Mouse (Mus musculus) MEL-GATA-1-ER (cell line): ENCODE measurements around the gene Ing3.

Experiments used
- DNase-seq: peaks from one replicate; pipeline ENCODE4 v3.0.0-alpha.2; 2012; ENCODE audit warnings: low read depth; ENCODE audit errors: extremely low read depth

Gene Ing3

DNA sequence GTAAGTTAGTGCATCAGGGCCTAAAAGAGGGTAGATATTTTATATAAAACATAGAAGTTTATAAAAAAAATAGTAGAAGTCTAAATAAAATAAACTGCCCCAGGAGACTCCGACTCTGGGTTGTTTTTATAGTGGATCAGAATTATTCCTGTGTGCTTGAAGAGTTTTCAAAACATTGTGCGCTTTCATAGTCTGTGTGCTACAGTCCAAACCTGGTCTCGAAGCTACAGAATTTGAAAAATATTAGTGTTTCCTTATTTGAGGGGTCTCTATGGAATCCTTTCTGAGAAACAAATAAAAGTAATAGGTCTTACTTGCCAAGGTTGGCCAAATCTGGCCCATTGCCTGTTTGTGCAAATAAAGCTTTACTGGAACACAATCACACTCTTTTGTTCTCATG, 71.9 kb downstream of the Ing3 start:
- no peak for DNase-seq

DNA sequence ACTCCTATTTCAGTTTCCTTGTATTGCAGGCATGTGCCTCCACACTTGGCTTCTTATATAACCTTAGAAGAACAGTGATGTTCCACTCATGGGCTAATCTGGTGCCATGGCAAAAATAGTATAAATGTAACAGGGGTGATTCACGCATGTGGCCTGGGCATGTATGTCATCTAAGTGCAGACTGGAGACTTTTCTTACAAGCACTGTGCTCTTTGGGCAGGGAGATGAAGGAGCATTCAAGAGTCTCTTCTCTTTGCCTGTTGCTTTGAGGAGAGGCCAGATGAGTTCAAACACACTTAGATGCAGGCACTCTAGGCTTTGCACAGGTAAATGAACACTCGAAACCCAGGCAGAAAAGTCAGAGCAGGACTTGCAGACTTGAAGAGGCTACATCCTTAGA, 74.8 kb downstream of the Ing3 start:
- no peak for DNase-seq
